Comparison of ENCODE assay signal across 22 mouse cellular contexts in the genomic region with DNA sequence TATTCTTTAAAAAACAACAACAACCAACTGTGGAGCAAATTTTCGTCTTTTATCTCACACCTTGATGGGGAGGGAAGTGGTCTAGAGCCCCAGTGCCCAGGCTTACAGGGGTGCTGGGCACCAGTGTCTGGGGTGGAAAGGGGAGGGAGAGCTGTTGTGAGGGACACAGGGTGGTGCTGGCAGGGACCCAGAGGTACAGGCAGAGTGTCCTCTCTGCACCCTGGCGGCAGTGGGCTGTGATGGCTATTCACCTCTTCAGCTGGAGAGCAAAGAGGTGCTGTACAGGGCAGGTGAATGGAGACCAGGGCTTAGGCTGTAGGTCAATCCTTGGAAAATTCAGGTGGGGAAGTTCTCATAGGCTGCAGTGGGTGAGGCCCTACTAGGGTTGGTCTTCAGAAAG. TPM values are rescaled to one million over a fixed set of nuclear protein-coding genes. Genes with fewer than 3 reads are reported as not detected.
DNase-seq lines count a peak whose midpoint lies in the region; ATAC-seq and TF ChIP-seq lines count a peak whose summit lies in the region.
"Had no signal": no experiment of that assay in that cellular context is flagged by ENCODE, and none has a peak within 500 bp of the region (broad histone marks: within the 10 kb centered on the region; RNA-seq: fewer than 3 reads in every experiment).

No protein-coding gene starts in this region.

- no peak for ATAC-seq in hindbrain, embryonic 13.5 days (ENCODE audit: low FRiP score)
- no peak for ATAC-seq in hindbrain, embryonic 11.5 days (ENCODE audit: low FRiP score)
- ATAC-seq in midbrain, postnatal 0 days (ENCODE audit: low FRiP score) = no peak
- no peak for ATAC-seq in midbrain, embryonic 11.5 days (ENCODE audit: low FRiP score)
- ATAC-seq in megakaryocyte progenitor cell, adult 5-6 weeks (replicated peaks; ENCODE audit: poor library complexity) = no peak
- ATAC-seq: CD4-positive, CD25-positive, alpha-beta regulatory T cell, adult 4 months; forebrain, embryonic 13.5 days; hindbrain, embryonic 16.5 days; liver, embryonic 12.5 days had no signal

- H3K4me1 ChIP-seq in hindbrain, embryonic 13.5 days (replicated peaks) = peaks cover 8% of the 10 kb centered on the region
- no peaks in the 10 kb centered on the region for H3K4me1 ChIP-seq in hindbrain, embryonic 11.5 days (replicated peaks; ENCODE audit: control insufficient read depth, insufficient read depth, low read length)
- no peaks in the 10 kb centered on the region for H3K4me1 ChIP-seq in midbrain, postnatal 0 days (ENCODE audit: insufficient read depth, low read length)
- H3K4me1 ChIP-seq in midbrain, embryonic 11.5 days (ENCODE audit: control insufficient read depth, insufficient read depth, low read length) = peaks cover 3% of the 10 kb centered on the region; the same call in 1 of the 2 replicates

- 0 out of 2 replicates have a peak overlapping the region, but pooled peaks have one; percentile 46 for H3K9ac ChIP-seq in hindbrain, embryonic 13.5 days
- H3K9ac ChIP-seq in hindbrain, embryonic 11.5 days (ENCODE audit: low read depth, low read length) = no peak overlapping the region
- 0 out of 2 replicates have a peak overlapping the region, but pooled peaks have one; percentile 24 for H3K9ac ChIP-seq in midbrain, postnatal 0 days (replicated peaks; ENCODE audit: low read length, poor library complexity, severe bottlenecking)
- H3K9ac ChIP-seq in midbrain, embryonic 11.5 days (ENCODE audit: low read length) = no peak overlapping the region
- H3K9ac ChIP-seq: forebrain, embryonic 13.5 days; heart, embryonic 15.5 days; liver, embryonic 12.5 days; neural tube, embryonic 12.5 days had no signal

- no peak overlapping the region for H3K4me3 ChIP-seq in hindbrain, embryonic 13.5 days
- H3K4me3 ChIP-seq in hindbrain, embryonic 11.5 days (ENCODE audit: low read depth, low read length) = no peak overlapping the region
- no peak overlapping the region for H3K4me3 ChIP-seq in midbrain, postnatal 0 days (ENCODE audit: low read depth, low read length)
- no peak overlapping the region for H3K4me3 ChIP-seq in midbrain, embryonic 11.5 days (ENCODE audit: low read depth, low read length)
- H3K4me3 ChIP-seq: forebrain, embryonic 13.5 days; heart, embryonic 15.5 days; liver, embryonic 12.5 days; megakaryocyte, embryonic 14.5 days; neural tube, embryonic 12.5 days had no signal

- peaks cover 39% of the 10 kb centered on the region for H3K27me3 ChIP-seq in hindbrain, embryonic 13.5 days
- H3K27me3 ChIP-seq in hindbrain, embryonic 11.5 days (ENCODE audit: control insufficient read depth, insufficient read depth, low read length) = no peaks in the 10 kb centered on the region
- H3K27me3 ChIP-seq in midbrain, postnatal 0 days (ENCODE audit: insufficient read depth, low read length) = peaks cover 8% of the 10 kb centered on the region; the same call in 1 of the 2 replicates
- peaks cover 3% of the 10 kb centered on the region for H3K27me3 ChIP-seq in midbrain, embryonic 11.5 days (ENCODE audit: control insufficient read depth, insufficient read depth, low read length)

- H3K36me3 ChIP-seq in hindbrain, embryonic 13.5 days = no peaks in the 10 kb centered on the region
- H3K36me3 ChIP-seq in hindbrain, embryonic 11.5 days (ENCODE audit: control insufficient read depth, insufficient read depth, low read length) = no peaks in the 10 kb centered on the region
- H3K36me3 ChIP-seq in midbrain, postnatal 0 days (ENCODE audit: insufficient read depth, low read length) = no peaks in the 10 kb centered on the region
- H3K36me3 ChIP-seq in midbrain, embryonic 11.5 days (ENCODE audit: control insufficient read depth, insufficient read depth, low read length) = no peaks in the 10 kb centered on the region
- H3K36me3 ChIP-seq: heart, embryonic 15.5 days; liver, embryonic 12.5 days; neural tube, embryonic 12.5 days had no signal

- H3K27ac ChIP-seq in hindbrain, embryonic 13.5 days = no peak overlapping the region
- H3K27ac ChIP-seq in hindbrain, embryonic 11.5 days (ENCODE audit: low read depth, low read length) = no peak overlapping the region
- no peak overlapping the region for H3K27ac ChIP-seq in midbrain, postnatal 0 days (ENCODE audit: low read depth, low read length)
- no peak overlapping the region for H3K27ac ChIP-seq in midbrain, embryonic 11.5 days (ENCODE audit: low read depth, low read length)
- H3K27ac ChIP-seq: forebrain, embryonic 13.5 days; heart, embryonic 15.5 days; left cerebral cortex, adult 2 months; liver, embryonic 12.5 days; neural tube, embryonic 12.5 days; stomach, postnatal 0 days had no signal

- peak; percentile 43 for DNase-seq in cerebellum, adult 11-12 months
- DNase-seq in cerebellum, adult 8-10 months = no peak
- no peak for DNase-seq in hindbrain, embryonic 11.5 days (ENCODE audit: low spot score)
- no peak for DNase-seq in midbrain, postnatal 0 days (ENCODE audit: low spot score)
- DNase-seq in midbrain, embryonic 11.5 days (ENCODE audit: low spot score, missing footprints) = no peak
- DNase-seq: heart, postnatal 36 days; kidney, adult 11 months; lung, adult 18-20 months; lung, postnatal 14 days; midbrain, embryonic 14.5 days; right cerebral cortex, postnatal 14 days had no signal

- H3K4me2 ChIP-seq in hindbrain, embryonic 13.5 days = no peak overlapping the region
- H3K4me2 ChIP-seq in hindbrain, embryonic 11.5 days (replicated peaks; ENCODE audit: low read depth, low read length) = no peak overlapping the region
- H3K4me2 ChIP-seq in midbrain, postnatal 0 days (ENCODE audit: low read depth, low read length, poor library complexity, severe bottlenecking) = no peak overlapping the region
- H3K4me2 ChIP-seq in midbrain, embryonic 11.5 days = no peak overlapping the region
- H3K4me2 ChIP-seq: forebrain, embryonic 13.5 days; heart, embryonic 15.5 days; liver, embryonic 12.5 days; neural tube, embryonic 12.5 days had no signal

- TF ChIP-seq CTCF in midbrain, postnatal 0 days (IDR thresholded peaks at IDR 0.05) = no peak

- 47% methylated on average over 2 of the region's 2 CpGs for WGBS in hindbrain, embryonic 13.5 days
- WGBS in hindbrain, embryonic 11.5 days = 44% methylated on average over 2 of the region's 2 CpGs
- WGBS in midbrain, postnatal 0 days = 48% methylated on average over 2 of the region's 2 CpGs
- WGBS in midbrain, embryonic 11.5 days = 50% methylated on average over 2 of the region's 2 CpGs

- H3K9me3 ChIP-seq in hindbrain, embryonic 13.5 days = no peaks in the 10 kb centered on the region
- H3K9me3 ChIP-seq in hindbrain, embryonic 11.5 days (ENCODE audit: control insufficient read depth, low read length) = no peaks in the 10 kb centered on the region
- H3K9me3 ChIP-seq in midbrain, postnatal 0 days (ENCODE audit: low read length) = no peaks in the 10 kb centered on the region
- no peaks in the 10 kb centered on the region for H3K9me3 ChIP-seq in midbrain, embryonic 11.5 days (ENCODE audit: control insufficient read depth, low read length)
- H3K9me3 ChIP-seq: forebrain, embryonic 13.5 days; heart, embryonic 15.5 days; liver, embryonic 12.5 days; megakaryocyte, embryonic 14.5 days; neural tube, embryonic 12.5 days had no signal

RNA-seq across cellular contexts. Expression of a gene that starts 6.5 kb away (rescaled TPM):
- polyA plus RNA-seq in hindbrain, embryonic 13.5 days (2015; fragmentation: Nextera tagmentation; extraction: Ambion mirVana) = 0.31 and 0.57 TPM in 2 replicates
- not detected in 2 replicates for polyA plus RNA-seq in hindbrain, embryonic 11.5 days (2014; fragmentation: Nextera tagmentation; extraction: Ambion mirVana)
- 0.22 and 1.3 TPM in 2 replicates for total RNA-seq in midbrain, postnatal 0 days (2014; rRNA removed)
- polyA plus RNA-seq in midbrain, postnatal 0 days (2015; fragmentation: Nextera tagmentation; extraction: Ambion mirVana) = 1.3 and 1.5 TPM in 2 replicates
- polyA plus RNA-seq in midbrain, embryonic 11.5 days (2014; fragmentation: Nextera tagmentation; extraction: Ambion mirVana) = 0.12 TPM in 1 of 2 replicates, not detected in the other
- 0.15 and 0.47 TPM in 2 replicates for total RNA-seq in megakaryocyte progenitor cell, adult 5-6 weeks (2015)
- 0.30 and 1.2 TPM in 2 replicates for total RNA-seq in megakaryocyte progenitor cell, adult 5-6 weeks (2017)
- polyA plus RNA-seq: CD4-positive, CD25-positive, alpha-beta regulatory T cell, adult 4 months; neural tube, embryonic 12.5 days had no signal

RNA-seq across cellular contexts. Expression of a gene that starts 59.8 kb away (rescaled TPM):
- 2.9 and 4.2 TPM in 2 replicates for polyA plus RNA-seq in hindbrain, embryonic 13.5 days (2015; fragmentation: Nextera tagmentation; extraction: Ambion mirVana)
- 2.0 and 3.6 TPM in 2 replicates for polyA plus RNA-seq in hindbrain, embryonic 11.5 days (2014; fragmentation: Nextera tagmentation; extraction: Ambion mirVana)
- 42.3 and 49.5 TPM in 2 replicates for total RNA-seq in midbrain, postnatal 0 days (2014; rRNA removed)
- polyA plus RNA-seq in midbrain, postnatal 0 days (2015; fragmentation: Nextera tagmentation; extraction: Ambion mirVana) = 3.2 and 3.6 TPM in 2 replicates
- 0.78 and 1.0 TPM in 2 replicates for polyA plus RNA-seq in midbrain, embryonic 11.5 days (2014; fragmentation: Nextera tagmentation; extraction: Ambion mirVana)
- total RNA-seq in megakaryocyte progenitor cell, adult 5-6 weeks (2015) = 0.10 and 0.27 TPM in 2 replicates
- total RNA-seq in megakaryocyte progenitor cell, adult 5-6 weeks (2017) = 0.04 and 0.61 TPM in 2 replicates
- polyA plus RNA-seq: CD4-positive, CD25-positive, alpha-beta regulatory T cell, adult 4 months; liver, embryonic 12.5 days had no signal

Comparison
In these comparisons a context has a peak if more than half of its experiments do, and no peak if none do; other contexts are left out.
1. H3K9ac ChIP-seq: peak in hindbrain, embryonic 13.5 days (single experiment) and midbrain, postnatal 0 days (single experiment); none in hindbrain, embryonic 11.5 days (single experiment) and midbrain, embryonic 11.5 days (single experiment).